Mouse (Mus musculus) heart, embryonic 15.5 days (tissue): ENCODE data around the gene Ndufa11. TPM values are rescaled to one million over a fixed set of nuclear protein-coding genes. Genes with fewer than 3 reads are reported as not detected.

Experiments
- polyA plus RNA-seq: library from polyadenylated mRNA; unstranded; fragments of >200 nt; fragmentation: Nextera tagmentation; extraction: Ambion mirVana; gene quantifications from 2 replicates; pipeline ENCODE4 v1.2.1, GENCODE M21; 2015

Gene Ndufa11
- polyA plus RNA-seq, 1 experiment from 2014 or later: 1,025 TPM

Other genes with a start within 250 kb of the Ndufa11 start
- 37.6 and 62.0 TPM in 2 replicates for gene Ptprs, start 241.3 kb upstream of the Ndufa11 start, polyA plus RNA-seq
- gene Znrf4, start 205.3 kb upstream of the Ndufa11 start, polyA plus RNA-seq: not detected in 2 replicates
- gene Gm20219, start 163.4 kb upstream of the Ndufa11 start, polyA plus RNA-seq: 0.23 and 1.0 TPM in 2 replicates
- 52.2 and 63.9 TPM in 2 replicates for gene Safb2, start 133.2 kb upstream of the Ndufa11 start, polyA plus RNA-seq
- gene Safb, start 132.9 kb upstream of the Ndufa11 start, polyA plus RNA-seq: 71.2 and 76.0 TPM in 2 replicates
- 289 and 331 TPM in 2 replicates for gene 2410015M20Rik, start 108.0 kb upstream of the Ndufa11 start, polyA plus RNA-seq
- 1,116 and 1,311 TPM in 2 replicates for gene Rpl36, start 104.4 kb upstream of the Ndufa11 start, polyA plus RNA-seq
- 46.4 and 57.4 TPM in 2 replicates for gene Lonp1, start 90.9 kb upstream of the Ndufa11 start, polyA plus RNA-seq
- gene Catsperd, start 89.6 kb upstream of the Ndufa11 start, polyA plus RNA-seq: 0.09 and 0.13 TPM in 2 replicates
- 51.9 and 65.2 TPM in 2 replicates for gene Ranbp3, start 44.5 kb upstream of the Ndufa11 start, polyA plus RNA-seq
- gene Vmac, start 255 bp downstream of the Ndufa11 start, polyA plus RNA-seq: 11.6 and 16.5 TPM in 2 replicates
- gene Nrtn, start 39.8 kb downstream of the Ndufa11 start, polyA plus RNA-seq: 19.8 and 25.7 TPM in 2 replicates
- gene Dus3l, start 47.0 kb downstream of the Ndufa11 start, polyA plus RNA-seq: 28.3 and 37.6 TPM in 2 replicates
- gene Prr22, start 52.5 kb downstream of the Ndufa11 start, polyA plus RNA-seq: 0.92 and 1.1 TPM in 2 replicates
- gene Rfx2, start 113.2 kb downstream of the Ndufa11 start, polyA plus RNA-seq: 4.8 and 6.3 TPM in 2 replicates
- gene Acsbg2, start 156.7 kb downstream of the Ndufa11 start, polyA plus RNA-seq: not detected in 2 replicates
- gene 1700061G19Rik, start 157.7 kb downstream of the Ndufa11 start, polyA plus RNA-seq: 0.30 and 0.43 TPM in 2 replicates
- 25.8 and 35.3 TPM in 2 replicates for gene Mllt1, start 217.6 kb downstream of the Ndufa11 start, polyA plus RNA-seq